Mouse (Mus musculus) layer of hippocampus, adult 6 months (tissue): ENCODE results near the gene Mrpl53. TPM values are rescaled to one million over a fixed set of nuclear protein-coding genes. Genes with fewer than 3 reads are reported as not detected.

Experiments used
- long read RNA-seq, 2 experiments: library from polyadenylated mRNA; unstranded; transcript quantifications; one replicate each; pipeline ENCODE4 v2.0.0; 2019 to 2020
- microRNA-seq: library from miRNA; unstranded; fragments of <30 nt; microRNA quantifications from one replicate; pipeline ENCODE4 v1.2.0, GENCODE M21; 2020
- polyA plus RNA-seq: library from polyadenylated mRNA; unstranded; fragments of <200 nt; fragmentation: Nextera tagmentation; gene quantifications from 2 replicates; pipeline ENCODE4 v1.2.3, GENCODE M21; 2021

Gene Mrpl53
- polyA plus RNA-seq = 146 and 148 TPM in 2 replicates
- long read RNA-seq, experiment 1, transcript Mrpl53-201 (3 exons, 695 nt) = major isoform, 62 of 65 reads
- long read RNA-seq, experiment 1, partial matches to known transcripts = 0 of 65 reads
- long read RNA-seq, experiment 1, other reads (novel, unspliced or antisense) = 3 of 65 reads
- long read RNA-seq, experiment 2, transcript Mrpl53-201 (3 exons, 695 nt) = major isoform, 6 of 6 reads
- long read RNA-seq, experiment 2, partial matches to known transcripts = 0 of 6 reads
- long read RNA-seq, experiment 2, other reads (novel, unspliced or antisense) = 0 of 6 reads

DNA sequence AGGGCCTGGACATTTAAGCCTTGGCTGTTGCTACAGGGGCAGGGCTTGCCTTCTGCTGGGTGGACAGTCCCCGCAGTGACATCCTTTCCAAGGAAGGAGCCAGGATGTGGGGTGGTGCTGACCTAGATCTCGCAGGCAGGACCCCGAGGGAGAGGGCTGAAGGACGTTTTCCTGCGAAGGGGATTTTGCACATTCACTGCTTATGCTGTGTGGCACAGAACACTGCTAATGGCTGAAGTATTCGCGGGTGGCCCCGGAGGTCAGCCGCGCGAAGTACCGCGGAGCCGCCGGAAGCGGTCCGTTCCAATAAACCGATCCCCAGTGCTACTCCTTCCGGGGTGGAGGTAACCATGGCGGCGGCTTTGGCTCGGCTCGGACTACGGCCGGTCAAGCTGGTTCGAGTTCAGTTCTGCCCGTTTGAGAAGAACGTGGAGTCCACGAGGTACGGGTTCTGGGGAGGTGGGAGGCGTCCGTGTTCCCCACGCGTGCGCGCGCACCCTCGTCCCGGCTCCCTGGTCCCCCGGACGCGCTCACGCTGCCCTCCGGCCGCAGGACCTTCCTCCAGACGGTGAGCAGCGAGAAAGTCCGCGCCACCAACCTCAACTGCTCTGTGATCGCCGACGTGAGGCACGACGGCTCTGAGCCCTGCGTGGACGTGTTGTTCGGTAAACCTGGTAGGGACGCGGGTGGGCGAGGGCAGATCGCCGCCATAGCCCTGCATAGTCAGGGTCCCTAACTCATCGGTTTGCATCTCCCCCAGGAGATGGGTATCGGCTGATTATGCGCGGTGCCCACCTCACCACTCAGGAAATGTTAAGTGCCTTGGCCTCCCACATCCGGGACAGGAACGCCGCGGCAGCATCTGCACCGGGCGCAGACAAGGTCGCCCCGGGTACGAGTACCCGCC, at the start of gene Mrpl53:
Gene Mrpl53 (plus strand): TSS at position 279 of the 907 bp plus-strand sequence.

DNA sequence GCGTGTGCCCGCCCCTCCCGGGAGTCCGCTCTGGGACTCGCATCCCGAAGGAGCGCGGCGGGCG, 38.8 kb upstream of the Mrpl53 start, which contains the start of gene Tlx2:
Gene Tlx2 (minus strand): TSS at position 47 of the 64 bp plus-strand sequence.

DNA sequence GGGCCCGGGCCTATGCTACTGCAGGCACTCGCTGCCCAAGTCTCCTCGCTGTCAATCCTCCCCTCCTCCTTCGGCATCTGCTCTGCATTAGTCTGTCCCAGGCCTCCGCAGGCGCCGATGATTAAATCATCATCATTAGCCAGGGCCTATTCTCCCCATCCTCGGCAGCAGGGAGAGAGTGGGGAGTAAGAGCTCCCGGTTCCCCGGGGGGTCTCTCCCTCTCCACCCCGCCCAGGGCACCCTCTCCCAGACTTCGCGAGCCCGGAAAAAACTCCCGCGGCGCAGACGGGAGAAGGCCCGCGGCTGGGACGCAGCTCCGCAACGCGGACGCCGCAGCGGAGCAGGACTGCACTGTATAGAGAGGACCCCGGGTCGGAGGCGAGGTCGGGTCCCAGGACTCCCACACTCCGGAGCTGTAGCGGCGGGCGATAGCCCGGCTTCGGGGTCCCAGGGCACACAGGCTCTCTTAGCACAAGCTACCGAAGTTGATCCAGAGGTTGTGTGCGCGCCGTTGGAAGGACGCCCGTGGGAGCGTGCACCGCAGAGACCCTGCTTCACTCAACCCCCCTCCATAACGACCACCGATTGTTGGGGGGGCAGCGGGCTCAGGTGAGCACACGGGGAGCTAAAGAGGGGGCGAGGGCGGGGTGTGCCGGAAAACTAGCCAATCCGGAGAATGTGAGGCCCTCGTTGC, 31.1 kb upstream of the Mrpl53 start, which contains the start of gene Pcgf1:
Gene Pcgf1 (plus strand): TSS at position 240 of the 694 bp plus-strand sequence.

DNA sequence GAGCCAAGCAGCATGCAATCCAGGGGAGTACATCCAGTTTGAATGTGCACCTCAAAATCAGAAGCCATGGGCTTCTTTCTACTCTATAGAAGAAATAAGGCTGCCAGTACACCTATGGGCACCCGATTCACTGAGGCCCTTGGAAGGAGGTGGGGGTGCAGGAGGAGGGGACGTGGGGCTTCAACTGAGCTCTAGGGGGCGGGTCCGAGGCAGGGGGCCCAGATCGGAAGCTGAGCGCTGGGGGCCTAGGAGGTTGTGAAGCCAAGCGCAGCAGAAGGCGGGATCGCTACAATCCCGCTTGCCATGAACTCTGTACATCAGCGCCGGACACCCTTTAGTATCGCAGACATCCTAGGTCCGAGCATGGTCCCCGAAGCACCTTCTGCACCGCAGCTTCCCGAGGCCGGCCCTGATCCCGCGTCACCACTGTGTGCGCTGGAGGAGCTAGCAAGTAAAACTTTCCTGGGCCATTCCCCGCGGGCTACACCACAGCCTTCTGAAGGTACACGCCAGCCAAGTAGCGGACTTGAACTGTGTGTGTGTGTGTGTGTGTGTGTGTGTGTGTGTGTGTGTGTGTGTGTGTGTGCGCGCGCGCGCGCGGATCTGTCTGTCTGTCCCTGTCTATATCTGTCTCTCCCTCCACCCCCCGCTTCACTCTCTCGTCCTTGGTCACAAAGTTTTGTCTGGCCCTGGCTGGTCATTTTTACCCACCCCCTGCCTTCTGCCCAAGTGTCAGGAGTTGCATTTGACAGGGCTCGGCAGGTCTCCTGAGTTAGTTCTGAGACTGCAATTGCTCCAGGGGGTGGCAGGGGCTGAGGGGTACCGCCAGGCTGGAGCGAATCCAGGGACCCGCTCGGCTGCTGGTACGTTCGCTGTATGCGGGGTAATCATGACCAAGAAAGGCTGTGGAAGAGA, 22.5 kb upstream of the Mrpl53 start, which contains the start of gene Lbx2:
Gene Lbx2 (plus strand): TSS at position 247 of the 915 bp plus-strand sequence.

DNA sequence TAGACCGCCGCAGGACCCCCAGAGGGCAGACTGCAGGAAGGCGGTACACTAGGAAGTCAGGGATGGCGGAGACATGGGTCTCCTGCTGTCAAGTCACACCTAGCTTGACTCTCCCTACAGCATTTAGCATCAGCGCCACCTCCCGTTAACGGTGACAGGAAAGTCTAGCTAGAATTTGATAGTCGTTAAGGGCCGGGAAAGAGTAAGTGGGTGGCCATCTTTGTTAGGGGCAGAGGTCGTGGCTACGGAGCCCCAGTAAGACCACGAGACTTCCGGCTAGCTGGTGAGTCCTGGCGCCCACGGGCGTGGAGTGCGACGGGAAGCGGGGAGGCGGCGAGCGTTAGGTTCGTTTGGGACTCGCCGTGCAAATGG, 7.5 kb upstream of the Mrpl53 start, which contains the start of the genes Ccdc142 and Gm42688:
Gene Ccdc142 (plus strand): TSS at position 286 of the 372 bp plus-strand sequence.
Gene Gm42688 (plus strand): TSS at position 302 of the 372 bp plus-strand sequence.

DNA sequence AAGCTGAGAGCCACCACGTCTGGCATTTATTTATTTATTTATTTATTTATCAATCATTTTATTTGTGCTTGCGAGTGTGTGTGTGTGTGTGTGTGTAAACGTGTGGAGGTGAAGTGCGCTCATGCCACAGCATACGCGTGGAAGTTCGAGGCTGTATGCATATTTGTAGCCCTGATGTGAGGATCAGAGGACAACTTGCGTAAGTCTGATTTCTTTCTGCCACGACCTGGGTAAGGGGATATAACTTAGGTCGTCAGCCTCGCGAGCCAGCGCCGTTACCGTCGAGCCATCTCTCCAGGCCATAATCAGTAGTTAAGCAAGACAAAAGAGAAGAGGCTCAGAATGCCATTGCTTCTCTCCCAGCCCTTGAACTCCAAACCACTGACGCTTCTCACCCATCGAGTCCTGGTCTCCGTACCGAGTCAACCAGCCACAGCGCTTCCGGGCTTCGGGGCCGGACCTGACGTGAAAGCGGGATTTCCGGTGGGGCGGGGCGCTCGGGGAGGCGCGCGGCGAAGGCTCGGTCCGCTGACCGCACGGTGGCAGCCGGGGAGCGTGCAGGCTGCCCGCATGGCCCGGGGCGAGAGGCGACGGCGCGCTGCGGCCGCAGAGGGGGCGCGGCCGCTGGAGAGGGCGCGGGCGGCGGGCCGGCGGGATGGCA, 6.3 kb downstream of the Mrpl53 start, which contains the start of gene Mogs:
Gene Mogs (plus strand): TSS at position 486 of the 661 bp plus-strand sequence.

DNA sequence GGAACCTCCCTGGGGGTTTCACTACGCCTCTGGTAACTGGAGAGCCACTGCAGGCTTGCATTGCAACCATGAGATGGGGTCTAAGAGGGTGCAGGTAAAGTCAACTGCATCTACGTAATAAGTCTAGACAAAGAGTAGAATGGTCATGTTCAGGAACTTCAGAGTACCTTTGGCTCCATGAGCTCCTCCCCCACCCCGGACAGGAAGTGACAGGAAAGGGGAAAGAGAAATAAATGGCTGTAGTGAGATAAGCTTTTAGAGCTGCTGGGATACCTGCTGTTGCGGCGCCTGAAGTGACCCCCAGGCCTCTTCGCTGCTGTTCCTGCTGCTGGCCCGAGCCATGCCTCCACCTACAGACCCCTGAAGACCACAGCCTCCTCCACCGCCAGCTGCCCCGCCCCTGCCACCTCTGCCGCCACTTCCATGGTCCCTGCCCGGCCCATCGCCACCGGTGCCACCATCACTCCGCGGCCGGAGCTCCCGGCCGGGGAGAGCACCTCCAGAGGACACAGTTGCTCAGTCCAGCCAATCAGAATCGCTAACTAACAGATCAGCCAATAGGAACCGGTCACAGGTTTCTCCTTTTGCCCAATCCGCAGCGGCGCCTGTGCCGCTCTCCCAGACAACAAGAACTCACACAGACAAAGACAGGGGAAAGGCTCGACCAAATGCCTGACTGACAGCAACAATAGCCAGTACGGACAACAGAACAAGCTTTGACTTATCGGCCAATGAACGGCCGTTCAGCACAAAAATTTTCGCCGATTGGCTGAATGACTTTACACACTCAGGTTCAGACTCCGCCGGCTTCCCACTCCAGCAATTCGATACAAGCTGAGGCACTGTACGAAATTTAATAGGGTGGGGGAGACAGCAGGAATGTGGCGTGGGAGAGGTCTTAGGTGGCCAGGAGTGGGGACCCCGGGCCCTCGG, 12.4 kb downstream of the Mrpl53 start, which contains the start of gene Wbp1:
Gene Wbp1 (minus strand): TSS at position 630 of the 933 bp plus-strand sequence.

DNA sequence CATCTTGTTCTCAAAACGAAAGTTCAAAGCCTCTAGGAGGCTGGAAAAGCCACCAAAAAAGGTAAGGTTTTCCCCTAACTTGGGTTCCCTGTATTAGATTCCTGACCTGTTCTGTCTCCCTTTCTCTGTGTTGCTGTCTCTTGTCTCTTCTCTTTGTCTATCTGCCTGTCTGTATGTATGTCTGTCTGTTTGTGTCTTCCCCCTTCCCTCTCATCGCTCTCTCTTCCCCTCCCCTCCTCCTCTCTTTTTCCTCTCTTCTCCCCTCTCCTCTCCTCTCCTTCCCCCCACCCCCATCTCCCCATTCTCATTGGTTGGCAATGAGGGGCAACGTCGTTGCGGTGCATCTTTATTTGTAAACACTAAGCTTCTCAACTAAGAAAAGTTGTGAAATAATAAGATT, 16.5 kb downstream of the Mrpl53 start, which contains the start of gene Ino80b:
Gene Ino80b (minus strand): TSS at position 101 of the 400 bp plus-strand sequence.

DNA sequence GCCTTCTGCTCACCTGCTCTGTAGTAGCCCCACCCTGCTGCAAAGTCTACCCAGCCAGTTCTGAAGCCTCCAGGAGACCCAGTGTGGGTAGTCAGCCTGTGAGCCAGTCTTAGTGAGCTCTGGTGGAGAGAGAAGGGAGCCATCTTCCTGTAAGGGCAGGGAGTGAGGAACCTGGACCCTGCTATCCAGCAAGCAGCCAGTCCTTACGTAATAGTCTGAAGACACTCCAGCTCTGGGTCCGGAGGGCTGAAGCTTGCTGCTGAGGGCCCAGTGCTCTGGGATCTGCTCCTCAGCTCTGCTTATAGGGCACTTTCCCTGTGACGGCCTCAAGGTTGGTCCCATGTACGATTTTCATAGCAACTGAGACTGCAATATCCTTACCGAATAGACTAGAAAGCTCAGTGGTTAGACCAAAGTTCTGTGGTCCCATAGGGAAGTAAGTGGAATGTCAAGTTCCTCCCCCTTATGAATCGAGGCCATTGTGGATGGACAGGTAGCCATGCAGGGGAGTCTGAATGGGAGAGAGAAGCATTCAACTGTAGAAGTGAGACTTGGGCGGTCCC, 26.2 kb downstream of the Mrpl53 start, which contains the start of gene Rtkn:
Gene Rtkn (plus strand): TSS at position 513 of the 563 bp plus-strand sequence.

DNA sequence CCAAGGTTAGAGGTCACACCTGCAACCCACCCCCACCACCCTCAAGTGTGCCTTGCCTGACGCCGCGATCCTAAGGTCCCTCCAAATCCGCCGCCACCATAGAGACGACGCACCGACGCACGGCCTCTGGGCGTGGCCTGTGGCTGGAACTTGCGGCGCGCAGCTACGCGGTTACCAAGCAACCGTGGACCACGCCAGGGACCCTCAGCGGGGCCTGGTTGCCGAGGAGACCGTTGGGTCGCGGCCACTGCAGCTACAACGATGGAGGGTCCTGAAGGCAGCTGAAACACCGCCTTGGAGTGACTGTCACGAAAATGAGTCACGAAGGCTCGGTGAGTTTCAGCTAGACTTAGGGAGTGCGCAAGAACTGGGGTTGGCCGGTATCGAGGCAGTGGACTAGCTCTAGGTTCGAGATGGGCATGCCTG, 47.4 kb downstream of the Mrpl53 start, which contains the start of the genes Wdr54 and 1700003E16Rik:
Gene Wdr54 (minus strand): TSS at position 139 of the 426 bp plus-strand sequence.
Gene 1700003E16Rik (plus strand): TSS at position 146 of the 426 bp plus-strand sequence.

Small RNAs within 50 kb of the gene (microRNA-seq; reads per million reads assigned to microRNA genes)
- not detected for gene Mir3470a

Other genes starting within 250 kb of the Mrpl53 start
- gene Sema4f, start 169.3 kb upstream of the Mrpl53 start, polyA plus RNA-seq = 13.3 and 16.3 TPM in 2 replicates
- 0.10 and 0.11 TPM in 2 replicates for gene M1ap, start 162.1 kb upstream of the Mrpl53 start, polyA plus RNA-seq
- 1.0 and 2.4 TPM in 2 replicates for gene Dok1, start 75.6 kb upstream of the Mrpl53 start, polyA plus RNA-seq
- gene Loxl3, start 74.9 kb upstream of the Mrpl53 start, polyA plus RNA-seq = 2.1 and 2.7 TPM in 2 replicates
- 69.0 and 92.6 TPM in 2 replicates for gene Aup1, start 54.5 kb upstream of the Mrpl53 start, polyA plus RNA-seq
- 34.7 and 37.5 TPM in 2 replicates for gene Htra2, start 53.8 kb upstream of the Mrpl53 start, polyA plus RNA-seq
- 0.18 and 0.25 TPM in 2 replicates for gene Dqx1, start 51.2 kb upstream of the Mrpl53 start, polyA plus RNA-seq
- 0.41 TPM in 1 of 2 replicates, not detected in the other for gene Tlx2, start 38.7 kb upstream of the Mrpl53 start, polyA plus RNA-seq
- 23.7 and 27.1 TPM in 2 replicates for gene Pcgf1, start 31.2 kb upstream of the Mrpl53 start, polyA plus RNA-seq
- 0.93 and 1.4 TPM in 2 replicates for gene Lbx2, start 22.7 kb upstream of the Mrpl53 start, polyA plus RNA-seq
- 0.67 and 0.70 TPM in 2 replicates for gene Ccdc142, start 7.4 kb upstream of the Mrpl53 start, polyA plus RNA-seq
- gene Gm42688, start 7.4 kb upstream of the Mrpl53 start, polyA plus RNA-seq = 0.80 and 0.90 TPM in 2 replicates
- 2.2 and 2.8 TPM in 2 replicates for gene Mogs, start 6.5 kb downstream of the Mrpl53 start, polyA plus RNA-seq
- 28.4 and 32.2 TPM in 2 replicates for gene Wbp1, start 12.5 kb downstream of the Mrpl53 start, polyA plus RNA-seq
- 9.7 and 11.3 TPM in 2 replicates for gene Ino80b, start 16.4 kb downstream of the Mrpl53 start, polyA plus RNA-seq
- gene Rtkn, start 26.4 kb downstream of the Mrpl53 start, polyA plus RNA-seq = 45.2 and 50.6 TPM in 2 replicates
- gene Wdr54, start 47.4 kb downstream of the Mrpl53 start, polyA plus RNA-seq = 20.7 and 21.5 TPM in 2 replicates
- gene 1700003E16Rik, start 47.4 kb downstream of the Mrpl53 start, polyA plus RNA-seq = 32.0 and 43.1 TPM in 2 replicates
- 119 and 123 TPM in 2 replicates for gene Dctn1, start 56.9 kb downstream of the Mrpl53 start, polyA plus RNA-seq
- 0.14 and 9.7 TPM in 2 replicates for gene Slc4a5, start 110.8 kb downstream of the Mrpl53 start, polyA plus RNA-seq
- 15.1 and 16.7 TPM in 2 replicates for gene Mthfd2, start 216.9 kb downstream of the Mrpl53 start, polyA plus RNA-seq
- gene Mob1a, start 217.0 kb downstream of the Mrpl53 start, polyA plus RNA-seq = 18.2 and 18.6 TPM in 2 replicates
- gene Bola3, start 240.1 kb downstream of the Mrpl53 start, polyA plus RNA-seq = 234 and 271 TPM in 2 replicates